Mouse (Mus musculus) kidney, postnatal 4 days (tissue): ENCODE results near the gene Skida1.
"Not testable (repeated sequence)": the region's sequence is repeated elsewhere in the genome, so short reads cannot be mapped to it uniquely, and the experiment has no call there.

Source experiments
- DNase-seq, 2 experiments: peaks; one replicate each; pipeline ENCODE4 v3.0.0; 2021; ENCODE audit warnings: mixed read lengths in 2 of 2

Gene Skida1

GRCm38 (mm10) chr2:18048453-18049075 is at the start of gene Skida1:
Gene Skida1 (minus strand): TSS chr2:18049051.
- peak; percentile 32 to 59 for DNase-seq

- DNase-seq, result no peak
These were observed 47.0 kb upstream of the Skida1 start for GRCm38 (mm10) chr2:18095804-18096203.

DNA sequence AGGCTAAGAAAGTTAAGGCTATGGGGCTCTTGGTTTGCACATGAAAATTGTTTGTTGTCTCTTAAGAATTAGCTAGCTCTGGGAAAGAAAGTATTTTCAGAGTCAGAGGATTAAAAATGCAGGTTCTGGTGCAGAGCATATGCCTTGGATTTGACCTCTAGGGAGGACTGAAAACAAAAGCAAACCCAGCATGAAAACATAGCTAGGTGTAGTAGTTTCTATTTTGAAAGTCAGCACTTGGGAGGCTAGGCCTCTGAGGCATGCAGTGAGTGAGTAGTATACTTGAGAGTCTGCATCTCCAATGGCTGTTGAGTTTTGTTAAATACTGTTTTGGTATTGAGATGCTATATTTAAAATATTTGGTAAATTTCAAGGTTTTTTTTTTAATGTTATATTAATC is 45.5 kb upstream of the Skida1 start:
- no peak for DNase-seq

- DNase-seq, result no peak
These were observed 45.0 kb upstream of the Skida1 start for GRCm38 (mm10) chr2:18093858-18094257.

DNA sequence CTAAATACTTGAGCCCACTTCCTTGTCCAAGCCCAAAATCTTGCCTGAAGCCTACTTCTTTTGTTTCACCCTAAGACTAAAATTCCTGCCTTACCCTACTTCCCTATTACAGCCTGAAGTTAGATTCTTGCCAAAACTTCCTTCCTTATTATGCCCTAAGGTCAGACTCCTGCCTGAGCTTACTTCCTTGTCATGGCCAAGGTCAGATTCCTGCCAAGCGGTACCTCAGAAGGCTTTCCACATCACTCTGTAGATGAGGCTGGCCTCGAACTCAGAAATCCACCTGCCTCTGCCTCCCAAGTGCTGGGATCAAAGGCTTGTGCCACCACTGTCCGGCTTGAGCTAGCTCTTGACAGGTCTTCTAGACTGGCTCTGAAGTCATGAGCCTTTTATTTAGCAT is 38.8 kb upstream of the Skida1 start:
- not testable (repeated sequence) for DNase-seq

DNA sequence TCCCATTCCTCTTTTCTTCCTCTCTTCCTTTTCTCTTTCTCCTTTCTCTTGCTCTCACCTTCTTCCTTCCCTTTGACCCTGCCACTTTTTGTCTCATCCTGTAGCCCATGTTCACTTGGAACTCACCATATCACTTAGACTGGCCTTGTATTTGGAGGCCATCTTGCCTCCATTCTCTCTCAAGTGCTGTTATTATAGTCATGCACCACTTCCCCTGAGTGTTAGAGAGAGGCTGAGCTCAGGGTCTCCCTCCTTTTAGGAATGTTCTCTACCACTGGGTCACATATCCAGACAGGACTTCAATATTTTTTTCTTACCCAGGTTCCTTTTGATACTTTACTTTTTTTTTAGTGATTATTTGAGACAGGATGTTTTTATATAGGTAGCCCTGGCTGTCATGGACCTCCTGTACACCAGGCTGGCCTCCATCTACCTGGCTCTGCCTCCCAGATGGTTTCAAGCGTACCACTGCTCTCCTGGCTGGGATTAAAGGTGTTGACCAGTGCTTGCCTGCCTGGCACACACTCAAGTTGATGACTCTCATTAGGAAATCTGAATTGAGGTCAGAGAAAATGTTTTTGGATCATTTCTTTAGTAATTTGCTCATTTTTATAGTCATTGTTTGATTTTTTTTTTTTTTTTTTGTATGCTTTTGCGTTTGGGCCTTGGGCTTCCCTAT is 31.5 kb upstream of the Skida1 start:
- no peak for DNase-seq

DNA sequence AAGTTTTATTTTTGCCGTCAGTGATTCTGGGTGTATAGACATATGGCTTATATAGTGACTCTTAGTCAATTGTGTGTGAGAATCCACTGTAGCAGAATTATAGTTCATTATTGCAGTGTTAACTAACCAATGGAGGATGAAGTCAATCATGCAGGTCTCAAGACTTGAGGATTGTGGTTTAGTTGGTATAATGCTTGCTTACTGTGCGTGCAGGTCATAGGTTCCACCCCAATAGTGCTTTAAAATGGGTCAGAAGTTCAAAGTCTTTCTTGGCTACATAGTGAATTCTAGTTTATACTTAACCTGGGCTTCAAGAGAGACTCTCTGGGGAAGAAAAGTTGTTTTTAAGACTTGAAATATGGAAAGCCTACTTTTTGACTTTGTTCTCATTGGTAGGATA is 23.1 kb upstream of the Skida1 start:
- DNase-seq, result no peak

- peak in 1 of 2 experiments; percentile 42 for DNase-seq
These were observed 19.4 kb upstream of the Skida1 start for GRCm38 (mm10) chr2:18068071-18068796.

DNA sequence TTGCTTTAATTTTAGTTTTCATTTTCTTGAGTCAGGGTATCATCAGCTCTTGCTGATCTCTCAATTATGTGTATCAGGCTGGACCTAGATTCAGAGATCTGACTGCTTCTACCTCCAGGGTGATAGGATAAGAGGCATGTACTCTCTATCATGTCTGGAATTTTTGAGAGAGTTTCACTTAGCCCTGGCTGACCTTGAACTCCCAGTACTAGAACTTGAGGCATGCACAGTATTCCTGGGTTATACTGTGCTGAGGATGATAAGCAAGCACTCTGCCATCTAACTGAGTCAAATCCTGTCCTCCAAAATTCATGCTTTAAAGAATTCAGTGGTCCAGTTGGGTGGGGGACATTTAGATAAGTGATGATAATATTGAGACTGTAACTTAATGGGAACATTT is 17.6 kb upstream of the Skida1 start:
- DNase-seq, result no peak

GRCm38 (mm10) chr2:18065708-18066030 is 16.8 kb upstream of the Skida1 start:
- no peak for DNase-seq

DNA sequence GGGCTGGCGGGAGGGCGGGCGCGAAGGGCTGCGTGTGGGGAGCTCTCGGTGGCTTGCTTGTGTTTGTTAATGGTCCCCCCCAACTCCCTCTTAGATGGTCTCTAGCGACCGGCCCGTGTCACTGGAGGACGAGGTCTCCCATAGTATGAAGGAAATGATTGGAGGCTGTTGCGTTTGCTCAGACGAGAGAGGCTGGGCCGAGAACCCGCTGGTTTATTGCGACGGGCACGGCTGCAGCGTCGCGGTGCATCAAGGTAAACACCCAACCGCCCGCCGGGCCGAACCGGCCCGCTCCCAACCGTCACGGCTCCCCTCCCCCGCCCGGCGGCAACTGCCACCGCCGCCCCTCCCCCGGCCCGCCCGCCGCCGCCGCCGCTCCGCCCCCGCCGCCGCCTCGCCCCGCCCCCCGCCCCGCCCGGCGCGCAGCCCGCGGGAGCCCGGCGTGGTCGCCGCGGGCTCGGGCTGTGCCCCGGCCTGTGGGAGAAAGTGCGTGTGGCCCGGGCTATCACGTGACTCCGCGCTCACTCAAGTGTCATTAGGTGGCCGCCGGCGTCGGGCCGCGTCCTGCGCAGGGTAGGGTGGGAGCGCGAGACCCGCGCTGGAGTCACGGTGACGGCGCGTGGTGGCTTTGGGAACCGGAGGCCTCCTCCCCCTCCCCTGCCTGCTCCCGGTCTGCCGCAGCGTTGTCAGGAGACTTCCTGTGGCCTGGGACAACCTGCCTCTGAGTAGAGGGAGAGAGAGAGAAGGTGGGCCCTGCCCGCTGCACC is 16.3 kb upstream of the Skida1 start:
- DNase-seq, result peak; percentile 82 to 90

GRCm38 (mm10) chr2:18064356-18064858 is 15.6 kb upstream of the Skida1 start:
- DNase-seq, result peak; percentile 92 to 96

DNA sequence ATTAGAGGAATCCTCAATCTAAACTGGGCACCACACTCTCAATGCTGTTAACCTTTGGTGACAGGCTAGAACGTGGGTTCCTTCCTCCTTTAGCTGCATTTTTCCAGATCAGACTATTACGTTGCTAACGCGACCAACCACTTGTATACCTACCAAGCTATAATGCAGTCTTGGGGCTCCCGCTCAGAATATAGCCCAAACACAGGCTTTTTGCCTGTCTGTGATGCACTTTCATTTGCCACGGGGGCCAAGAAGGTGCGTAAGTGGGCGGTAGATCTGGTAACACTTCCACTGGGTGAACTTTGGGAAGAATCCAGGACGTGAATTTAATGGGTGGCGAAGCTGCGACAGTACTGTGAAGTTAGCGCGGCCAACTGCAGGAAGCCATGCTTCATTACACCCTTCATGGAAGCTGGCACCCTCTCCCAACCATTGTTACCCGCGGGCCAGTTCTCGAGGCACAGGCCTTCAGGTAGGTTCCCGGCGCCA is 15.0 kb upstream of the Skida1 start:
- peak; percentile 70 to 85 for DNase-seq

DNA sequence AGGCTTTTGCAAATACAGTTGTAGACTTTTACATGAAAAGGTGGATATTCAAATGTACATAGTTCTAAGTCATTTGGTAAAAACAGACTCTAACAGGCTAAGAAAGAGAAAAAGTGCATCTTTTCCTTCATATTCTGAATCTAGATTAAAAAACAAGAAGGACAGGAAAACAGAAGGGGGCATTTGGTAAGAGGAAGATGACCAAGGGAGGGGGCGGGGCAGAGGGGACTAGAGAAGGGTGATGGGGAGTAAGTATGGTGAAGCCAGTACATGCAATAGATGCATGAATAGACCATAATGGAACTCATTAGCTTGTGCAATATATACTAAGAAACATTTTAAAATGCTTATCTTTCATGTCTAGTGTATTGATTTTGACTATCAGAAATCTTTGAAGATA is 11.5 kb upstream of the Skida1 start:
- DNase-seq, result no peak

DNA sequence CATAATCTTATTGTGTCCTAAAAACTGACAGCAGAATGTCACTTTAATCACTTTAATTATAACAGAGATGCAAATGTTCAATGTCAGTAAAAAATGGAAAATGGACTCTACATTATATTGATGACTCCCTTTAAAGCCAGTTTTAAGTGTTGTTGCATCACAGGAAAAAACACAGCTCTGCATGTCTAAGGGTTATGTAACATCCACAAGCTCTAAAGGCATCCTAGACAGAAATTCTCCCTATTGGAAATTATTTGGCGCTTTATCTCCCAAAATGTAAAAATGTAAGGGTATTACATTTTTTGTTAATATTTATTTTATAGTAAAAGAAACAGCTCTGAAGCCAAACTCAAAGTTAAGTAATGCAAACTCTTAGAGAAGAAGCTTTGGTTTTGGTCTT is 11.0 kb upstream of the Skida1 start:
- DNase-seq, result no peak

GRCm38 (mm10) chr2:18059063-18059462 is 10.2 kb upstream of the Skida1 start:
- DNase-seq, result no peak

DNA sequence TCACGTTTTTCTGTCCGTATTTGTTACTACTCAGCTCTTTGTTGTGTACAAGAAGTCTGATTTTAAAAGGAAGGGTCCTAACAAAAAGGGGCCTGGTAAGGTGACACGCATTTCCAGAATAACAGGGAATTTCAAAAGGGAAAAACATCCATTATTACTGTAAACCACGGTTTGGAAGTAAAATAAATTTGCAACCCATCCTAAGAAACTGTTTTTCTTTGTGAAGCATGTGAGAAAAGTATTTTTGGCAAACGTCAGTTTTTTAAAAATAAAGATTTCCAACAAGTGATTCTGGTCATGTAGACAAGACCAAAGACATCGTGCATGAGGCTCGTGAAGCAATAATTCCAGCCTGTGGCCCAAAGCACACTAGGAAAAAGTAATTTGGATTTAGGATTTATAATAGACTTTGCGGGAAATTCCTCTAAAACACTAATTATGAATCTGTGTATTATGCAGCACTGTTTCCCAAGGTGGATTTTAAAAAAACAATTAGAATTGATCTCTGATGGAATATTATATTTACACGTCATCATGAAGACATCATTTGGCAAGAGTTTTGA is 9.4 kb upstream of the Skida1 start:
- no peak for DNase-seq

- peak; percentile 69 to 82 for DNase-seq
These were observed 8.7 kb upstream of the Skida1 start for GRCm38 (mm10) chr2:18057336-18058145.

GRCm38 (mm10) chr2:18056786-18057255 is 8.0 kb upstream of the Skida1 start:
- peak; percentile 92 to 96 for DNase-seq

- DNase-seq, result peak; percentile 97 to 98
These were observed 7.3 kb upstream of the Skida1 start for GRCm38 (mm10) chr2:18055929-18056785.
